Comparison of ENCODE assay signal across 9 mouse cellular contexts in the genomic region with DNA sequence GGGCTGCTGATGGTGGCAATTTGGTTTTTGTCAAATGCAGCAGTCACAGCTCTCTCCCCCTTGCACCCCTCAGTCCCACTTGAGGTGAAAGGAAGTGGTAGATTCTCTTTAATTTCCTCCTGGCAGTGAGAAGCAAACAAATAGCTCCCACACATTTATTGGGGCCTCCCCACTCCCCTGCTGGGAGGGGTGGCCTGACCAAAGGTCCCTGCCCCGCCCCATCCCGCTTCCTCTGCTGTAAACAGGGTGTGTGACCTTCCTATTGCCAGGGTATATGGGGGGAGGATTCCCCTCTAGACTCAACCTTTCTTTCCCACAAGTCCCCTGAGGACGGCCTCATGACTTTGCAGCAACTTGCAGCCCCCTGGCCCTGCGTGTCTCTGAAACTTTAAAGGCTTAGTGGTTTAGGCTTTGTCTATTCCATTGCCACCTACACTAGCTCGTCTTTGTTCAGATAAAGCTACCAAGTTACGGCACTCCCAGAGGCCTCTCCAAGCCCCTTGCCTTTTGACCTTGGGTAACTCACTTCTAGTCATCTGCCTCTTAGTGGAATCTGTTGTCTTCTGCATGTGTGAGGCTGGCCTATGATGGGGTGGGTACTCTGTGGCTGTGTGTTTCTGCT. TPM values are rescaled to one million over a fixed set of nuclear protein-coding genes. Genes with fewer than 3 reads are reported as not detected.
A peak's percentile ranks its signal among the peaks of the same experiment; 100 is the strongest.
DNase-seq lines count a peak whose midpoint lies in the region; ATAC-seq and TF ChIP-seq lines count a peak whose summit lies in the region.
"Had no signal": no experiment of that assay in that cellular context is flagged by ENCODE, and none has a peak within 500 bp of the region (broad histone marks: within the 10 kb centered on the region; RNA-seq: fewer than 3 reads in every experiment).

No protein-coding gene starts in this region.

- no peak for TF ChIP-seq CTCF in liver, postnatal 0 days (IDR thresholded peaks at IDR 0.05; ENCODE audit: low read depth)

- H3K9me3 ChIP-seq in kidney, embryonic 15.5 days (replicated peaks): no peaks in the 10 kb centered on the region
- H3K9me3 ChIP-seq in heart, embryonic 13.5 days: no peaks in the 10 kb centered on the region
- no peaks in the 10 kb centered on the region for H3K9me3 ChIP-seq in liver, postnatal 0 days (ENCODE audit: low read length)

- no peak overlapping the region for H3K27ac ChIP-seq in kidney, embryonic 15.5 days
- H3K27ac ChIP-seq in heart, embryonic 13.5 days (replicated peaks): no peak overlapping the region
- H3K27ac ChIP-seq in liver, postnatal 0 days (ENCODE audit: low read depth): peak overlapping the region; percentile 91

- ATAC-seq in kidney, embryonic 15.5 days (replicated peaks; ENCODE audit: low FRiP score): no peak
- no peak for ATAC-seq in heart, embryonic 13.5 days (ENCODE audit: extremely low read depth, insufficient number of reproducible peaks, low FRiP score, low TSS enrichment)
- ATAC-seq in liver, postnatal 0 days: peak; percentile 26; the same call in 1 of the 2 replicates

- H3K4me1 ChIP-seq in kidney, embryonic 15.5 days: peaks cover 11% of the 10 kb centered on the region
- H3K4me1 ChIP-seq in heart, embryonic 13.5 days: peaks cover 8% of the 10 kb centered on the region
- H3K4me1 ChIP-seq in liver, postnatal 0 days (ENCODE audit: insufficient read depth): peaks cover 30% of the 10 kb centered on the region

- TF ChIP-seq EP300 in liver, postnatal 0 days (IDR thresholded peaks at IDR 0.05; ENCODE audit: low read depth): peak; percentile 60

- DNase-seq in kidney, adult 11 months: peak; percentile 66
- DNase-seq in liver, postnatal 0 days: peak; percentile 74
- peak; percentile 82 for DNase-seq in thymus, postnatal 0 days (ENCODE audit: low spot score)
- no peak for DNase-seq in embryo, embryonic 10.5 days (ENCODE audit: low spot score)
- no peak for DNase-seq in left cerebral cortex, postnatal 25 days (ENCODE audit: low spot score in 2 of 2)
- DNase-seq in left cerebral cortex, postnatal 14 days (ENCODE audit: low spot score in 2 of 2): no peak
- DNase-seq: lung, embryonic 14.5 days had no signal

- intact Hi-C loops in left cerebral cortex, postnatal 25 days (cut with DNase I): no loop called here
- intact Hi-C loops in left cerebral cortex, postnatal 14 days (cut with DNase I): no loop called here

- peaks cover 41% of the 10 kb centered on the region for H3K36me3 ChIP-seq in kidney, embryonic 15.5 days
- H3K36me3 ChIP-seq in heart, embryonic 13.5 days: peaks cover 48% of the 10 kb centered on the region
- 0 out of 2 replicates have a peak, but pooled peaks cover 13% of the 10 kb centered on the region for H3K36me3 ChIP-seq in liver, postnatal 0 days (replicated peaks; ENCODE audit: insufficient read depth, low read length)

- H3K9ac ChIP-seq in kidney, embryonic 15.5 days: no peak overlapping the region
- H3K9ac ChIP-seq in heart, embryonic 13.5 days: 0 out of 2 replicates have a peak overlapping the region, but pooled peaks have one; percentile 37
- peak overlapping the region; percentile 19; the same call in 1 of the 2 replicates for H3K9ac ChIP-seq in liver, postnatal 0 days (replicated peaks)
- H3K9ac ChIP-seq: lung, embryonic 14.5 days had no signal

- no peak overlapping the region for H3K4me3 ChIP-seq in kidney, embryonic 15.5 days (replicated peaks)
- no peak overlapping the region for H3K4me3 ChIP-seq in heart, embryonic 13.5 days
- H3K4me3 ChIP-seq in liver, postnatal 0 days (ENCODE audit: low read depth, low read length): no peak overlapping the region

- 38% methylated on average over 6 of the region's 6 CpGs for WGBS in kidney, embryonic 15.5 days
- WGBS in heart, embryonic 13.5 days: 59% methylated on average over 6 of the region's 6 CpGs
- WGBS in liver, postnatal 0 days (ENCODE audit: insufficient replicate concordance): 25% methylated on average over 6 of the region's 6 CpGs

- no peak overlapping the region for H3K4me2 ChIP-seq in kidney, embryonic 15.5 days
- no peak overlapping the region for H3K4me2 ChIP-seq in heart, embryonic 13.5 days
- H3K4me2 ChIP-seq in liver, postnatal 0 days (ENCODE audit: low read depth, low read length): peak overlapping the region; percentile 27
- H3K4me2 ChIP-seq: lung, embryonic 14.5 days had no signal

- H3K27me3 ChIP-seq in kidney, embryonic 15.5 days: no peaks in the 10 kb centered on the region
- H3K27me3 ChIP-seq in heart, embryonic 13.5 days (replicated peaks): no peaks in the 10 kb centered on the region
- H3K27me3 ChIP-seq in liver, postnatal 0 days (ENCODE audit: insufficient read depth, low read length): no peaks in the 10 kb centered on the region

RNA-seq across cellular contexts. Expression of gene Nfatc3, which starts 4.3 kb away (rescaled TPM):
- 6.5 and 7.3 TPM in 2 replicates for polyA plus RNA-seq in kidney, embryonic 15.5 days (2015; fragmentation: Nextera tagmentation; extraction: Ambion mirVana)
- 3.4 and 4.5 TPM in 2 replicates for polyA plus RNA-seq in heart, embryonic 13.5 days (2015; fragmentation: Nextera tagmentation; extraction: Ambion mirVana)
- 2.3 TPM in 2 replicates for polyA plus RNA-seq in liver, postnatal 0 days (2015; fragmentation: Nextera tagmentation; extraction: Ambion mirVana)
- polyA plus RNA-seq in thymus, postnatal 0 days (2015; fragmentation: Nextera tagmentation; extraction: Ambion mirVana): 19.7 and 26.6 TPM in 2 replicates
- total RNA-seq in left cerebral cortex, postnatal 25 days (2021): 10 to 100 TPM in 1 of 2 experiments, 1 to 10 TPM in 1; 9.3 to 12.2 TPM
- total RNA-seq in left cerebral cortex, postnatal 14 days (2021): 1 to 10 TPM; 9.2 to 9.7 TPM

RNA-seq across cellular contexts. Expression of gene Ddx28, which starts 42.6 kb away (rescaled TPM):
- polyA plus RNA-seq in kidney, embryonic 15.5 days (2015; fragmentation: Nextera tagmentation; extraction: Ambion mirVana): 17.0 and 18.9 TPM in 2 replicates
- polyA plus RNA-seq in heart, embryonic 13.5 days (2015; fragmentation: Nextera tagmentation; extraction: Ambion mirVana): 12.2 and 12.5 TPM in 2 replicates
- polyA plus RNA-seq in liver, postnatal 0 days (2015; fragmentation: Nextera tagmentation; extraction: Ambion mirVana): 13.0 and 14.7 TPM in 2 replicates
- 21.3 and 21.7 TPM in 2 replicates for polyA plus RNA-seq in thymus, postnatal 0 days (2015; fragmentation: Nextera tagmentation; extraction: Ambion mirVana)
- total RNA-seq in left cerebral cortex, postnatal 25 days (2021): 10 to 100 TPM; 12.8 to 13.8 TPM
- total RNA-seq in left cerebral cortex, postnatal 14 days (2021): 10 to 100 TPM; 13.4 to 13.8 TPM

RNA-seq across cellular contexts. Expression of gene Dpep2nb, which starts 48.5 kb away (rescaled TPM):
- 0.18 TPM in 1 of 2 replicates, not detected in the other for polyA plus RNA-seq in kidney, embryonic 15.5 days (2015; fragmentation: Nextera tagmentation; extraction: Ambion mirVana)
- polyA plus RNA-seq in heart, embryonic 13.5 days (2015; fragmentation: Nextera tagmentation; extraction: Ambion mirVana): 0.22 and 0.35 TPM in 2 replicates
- not detected in 2 replicates for polyA plus RNA-seq in liver, postnatal 0 days (2015; fragmentation: Nextera tagmentation; extraction: Ambion mirVana)
- polyA plus RNA-seq in thymus, postnatal 0 days (2015; fragmentation: Nextera tagmentation; extraction: Ambion mirVana): 0.20 TPM in 1 of 2 replicates, not detected in the other
- not detected for total RNA-seq in left cerebral cortex, postnatal 25 days (2021)
- not detected for total RNA-seq in left cerebral cortex, postnatal 14 days (2021)
- polyA plus RNA-seq: lung, embryonic 14.5 days had no signal

Comparison
In these comparisons a context has a peak if more than half of its experiments do, and no peak if none do; other contexts are left out.
1. DNase-seq: peak in kidney, adult 11 months (single experiment), liver, postnatal 0 days (single experiment) and thymus, postnatal 0 days (single experiment); none in embryo, embryonic 10.5 days (single experiment), left cerebral cortex, postnatal 25 days (0 of 2) and left cerebral cortex, postnatal 14 days (0 of 2).